ENCODE assay signal across 7 mouse cellular contexts in the genomic region with DNA sequence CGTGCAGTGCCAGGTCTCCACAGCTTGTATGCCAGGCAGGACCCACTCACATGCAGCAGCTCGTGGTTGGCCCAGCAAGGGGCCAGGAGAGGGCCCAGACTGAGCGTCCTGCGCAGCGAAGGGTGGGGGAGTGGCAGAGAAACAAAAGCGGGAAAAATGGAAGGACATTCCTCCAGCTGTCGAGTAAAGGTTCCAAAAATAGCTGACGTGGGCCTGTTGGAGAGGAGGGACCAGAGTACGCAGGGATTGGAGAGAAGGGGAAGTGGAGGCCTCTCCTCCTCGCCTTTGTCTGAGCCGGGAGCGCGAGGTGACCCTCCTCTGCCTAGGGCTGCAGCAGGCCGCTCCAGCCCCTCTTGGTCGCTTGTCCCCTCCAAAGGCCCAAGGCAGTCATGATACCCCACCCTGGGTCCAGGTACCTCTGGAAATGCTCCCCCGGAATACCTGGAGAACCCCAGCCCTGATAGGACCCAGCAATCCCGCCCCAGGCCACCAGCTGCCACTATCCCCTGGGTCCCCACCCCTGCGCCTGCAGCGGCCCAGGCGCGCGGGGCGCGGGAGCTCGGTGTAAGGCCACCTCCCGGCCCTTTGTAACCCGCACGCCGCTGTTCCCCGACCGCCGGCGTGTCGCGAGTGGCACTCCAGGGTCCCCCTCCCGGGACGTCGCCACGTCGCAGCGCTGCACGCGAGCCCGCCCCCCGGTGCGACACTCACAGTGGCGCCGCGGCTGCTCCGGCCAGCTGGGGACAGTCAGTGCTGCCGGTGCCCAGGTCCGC. TPM values are rescaled to one million over a fixed set of nuclear protein-coding genes. Genes with fewer than 3 reads are reported as not detected.
DNase-seq lines count a peak whose midpoint lies in the region; ATAC-seq lines count a peak whose summit lies in the region.

No protein-coding gene starts in this region.

- peak; percentile 59 for ATAC-seq in common myeloid progenitor, adult 5-6 weeks (replicated peaks; ENCODE audit: low read depth, poor library complexity, severe bottlenecking)
- peak; percentile 79 for ATAC-seq in hindbrain, embryonic 16.5 days

- peak overlapping the region; percentile 86 for H3K4me2 ChIP-seq in hindbrain, embryonic 16.5 days (ENCODE audit: low read length)

- DNase-seq in adrenal gland, adult 18-20 months (ENCODE audit: low spot score in 2 of 2): peak; percentile 43 to 44
- peak; percentile 62 for DNase-seq in gastrocnemius, adult 18-20 months (ENCODE audit: low spot score)
- DNase-seq in left cerebral cortex, postnatal 10 days (ENCODE audit: extremely low spot score in 1 of 2, low spot score in 2 of 2): peak; percentile 42 to 80
- peak; percentile 70 to 72 for DNase-seq in right cerebral cortex, postnatal 10 days (ENCODE audit: low spot score in 2 of 2)

- H3K27ac ChIP-seq in hindbrain, embryonic 16.5 days (ENCODE audit: low read depth, low read length): peak overlapping the region; percentile 97
- peak overlapping the region; percentile 73 for H3K27ac ChIP-seq in macrophage

- H3K9me3 ChIP-seq in hindbrain, embryonic 16.5 days (ENCODE audit: control insufficient read depth, low read length): no peaks in the 10 kb centered on the region

- H3K4me3 ChIP-seq in hindbrain, embryonic 16.5 days (ENCODE audit: low read length): peak overlapping the region; percentile 89
- H3K4me3 ChIP-seq in macrophage (ENCODE audit: inconsistent target): peak overlapping the region; percentile 45

- WGBS in hindbrain, embryonic 16.5 days: under 1% methylated on average over 50 of the region's 52 CpGs
- under 1% methylated on average over 47 of the region's 52 CpGs for WGBS in macrophage (ENCODE audit: missing documents)

- peaks cover 22% of the 10 kb centered on the region for H3K4me1 ChIP-seq in hindbrain, embryonic 16.5 days (ENCODE audit: control insufficient read depth, insufficient read depth, low read depth, low read length)

- peaks cover 47% of the 10 kb centered on the region for H3K79me2 ChIP-seq in macrophage (ENCODE audit: inconsistent target)

- H3K27me3 ChIP-seq in hindbrain, embryonic 16.5 days (replicated peaks; ENCODE audit: control insufficient read depth, insufficient read depth, low read length): no peaks in the 10 kb centered on the region

- intact Hi-C loops in left cerebral cortex, postnatal 10 days (cut with DNase I): no loop called here

- H3K36me3 ChIP-seq in hindbrain, embryonic 16.5 days (ENCODE audit: control insufficient read depth, insufficient read depth, low read length): 0 out of 2 replicates have a peak, but pooled peaks cover 2% of the 10 kb centered on the region
- H3K36me3 ChIP-seq in macrophage (ENCODE audit: inconsistent target): no peaks in the 10 kb centered on the region

- peak overlapping the region; percentile 95 for H3K9ac ChIP-seq in hindbrain, embryonic 16.5 days (ENCODE audit: low read depth, low read length)

RNA-seq across cellular contexts. Expression of gene Idh2, which starts 0.6 kb away (rescaled TPM):
- total RNA-seq in adrenal gland, adult 18-20 months (2021): 100 to 1,000 TPM; 116 to 190 TPM
- 233 and 240 TPM in 2 replicates for total RNA-seq in common myeloid progenitor, adult 5-6 weeks (2017)
- total RNA-seq in gastrocnemius, adult 18-20 months (2021): 100 to 1,000 TPM; 317 to 516 TPM
- 215 and 225 TPM in 2 replicates for polyA plus RNA-seq in hindbrain, embryonic 16.5 days (2015; fragmentation: Nextera tagmentation; extraction: Ambion mirVana)
- 10 to 100 TPM; 44.8 to 45.6 TPM for total RNA-seq in left cerebral cortex, postnatal 10 days (2021)
- total RNA-seq in macrophage (2018; cell fraction: chromatin; rRNA removed): 100 to 1,000 TPM in 3 of 26 experiments, 10 to 100 TPM in 19, 1 to 10 TPM in 4; 5.1 to 131 (median 33.7) TPM
- total RNA-seq in macrophage (2018; cell fraction: cytosol; rRNA removed): 10 to 100 TPM; 35.0 to 94.6 (median 64.7) TPM
- 100 to 1,000 TPM in 1 of 26 experiments, 10 to 100 TPM in 25; 17.1 to 112 (median 41.7) TPM for total RNA-seq in macrophage (2018; cell fraction: nucleus; rRNA removed)
- 72.5 to 101 TPM (median 88.0 TPM) in 3 replicates for polyA plus RNA-seq in macrophage (2018)

Comparison
In these comparisons a context has a peak if more than half of its experiments do, and no peak if none do; other contexts are left out.
1. Peak in every context shown above with its lines: DNase-seq, ATAC-seq, H3K4me3 ChIP-seq and H3K27ac ChIP-seq.